Mouse (Mus musculus) neutrophil, adult 5-6 weeks (primary cell): Measurements from ENCODE around the gene Nbr1. TPM values are rescaled to one million over a fixed set of nuclear protein-coding genes. Genes with fewer than 3 reads are reported as not detected.
A peak's percentile ranks its signal among the peaks of the same experiment; 100 is the strongest.
"Not testable (repeated sequence)": the region's sequence is repeated elsewhere in the genome, so short reads cannot be mapped to it uniquely, and the experiment has no call there.

Source experiments
- ATAC-seq: fragments of 151-379, 151-347 bp; 2 replicates; pipeline ENCODE4 v1.8.0; 2017; ENCODE audit warnings: mild to moderate bottlenecking, moderate TSS enrichment; ENCODE audit not compliant: insufficient number of reproducible peaks, poor library complexity, low FRiP score, severe bottlenecking; ENCODE audit errors: extremely low read depth
- total RNA-seq: library from RNA; stranded (forward); fragments of 200-1000 nt; gene quantifications from 2 replicates; pipeline ENCODE4 v1.2.3, GENCODE M21; 2017

Nbr1 gene
- total RNA-seq, 1 experiment from 2014 or later = 166 TPM

GRCm38 (mm10) chr11:101616104-101616503 lies 64.2 kb downstream of the Nbr1 start:
- no peak for ATAC-seq

DNA sequence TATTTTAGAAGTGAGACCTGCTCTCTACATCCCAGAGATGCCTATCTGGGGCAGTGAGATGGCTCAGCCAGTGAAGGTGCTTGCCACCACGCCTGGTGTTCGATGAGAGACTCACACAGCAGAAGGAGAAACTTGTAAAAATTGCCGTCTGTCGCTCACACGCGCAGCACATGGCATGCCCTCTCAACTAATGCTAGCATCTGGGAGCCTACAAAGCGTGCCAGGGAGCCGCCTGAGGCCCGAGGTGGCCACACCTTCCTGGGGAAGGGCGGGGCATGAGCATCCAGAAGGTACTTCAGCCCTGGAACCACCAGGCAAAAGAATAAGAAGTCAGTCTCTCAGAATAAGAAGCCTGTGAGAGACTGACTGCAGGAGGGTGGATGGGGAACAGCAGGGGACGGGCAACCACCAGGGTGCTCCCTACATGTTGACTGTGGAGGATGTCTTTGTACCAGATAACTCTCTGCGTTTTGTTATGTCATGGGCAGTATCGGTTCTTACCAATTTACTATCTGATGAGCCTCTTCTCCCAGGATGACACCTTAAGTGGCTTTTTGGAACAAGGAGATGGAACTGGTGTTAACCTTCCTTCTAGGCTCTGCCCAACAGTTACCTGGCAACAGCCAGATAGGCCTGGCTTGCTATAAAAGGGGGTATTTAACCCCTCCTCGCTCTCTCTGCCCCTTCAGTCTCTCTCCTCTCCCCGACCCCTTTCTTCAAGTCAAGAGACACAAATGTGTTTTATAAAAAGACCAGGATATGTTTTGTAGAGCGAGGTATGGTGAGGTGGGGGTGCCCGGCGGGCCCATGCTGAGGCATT lies 65.2 kb downstream of the Nbr1 start:
- ATAC-seq = no peak

- no peak for ATAC-seq
Measured at GRCm38 (mm10) chr11:101617849-101618248, 65.9 kb downstream of the Nbr1 start.

GRCm38 (mm10) chr11:101618596-101618995 lies 66.6 kb downstream of the Nbr1 start:
- ATAC-seq = no peak

GRCm38 (mm10) chr11:101620022-101620655 lies 68.2 kb downstream of the Nbr1 start:
- ATAC-seq = not testable (repeated sequence)

DNA sequence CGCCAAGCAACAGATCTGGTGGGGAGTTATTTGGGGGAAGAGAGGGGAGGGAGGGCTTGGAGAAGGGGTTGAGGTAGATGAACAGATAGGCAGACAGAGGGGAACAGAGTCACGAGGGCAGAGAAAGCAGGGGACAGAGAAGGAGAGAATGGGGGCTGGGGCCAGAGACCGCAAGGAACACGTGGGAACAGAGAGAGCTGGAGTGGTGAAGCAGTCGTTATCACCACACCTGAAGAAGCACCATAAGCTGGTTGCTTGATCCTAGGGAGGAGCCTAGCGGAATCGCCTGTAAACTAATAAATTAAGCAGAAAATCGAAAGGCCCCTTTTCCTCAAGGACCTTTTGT lies 74.7 kb downstream of the Nbr1 start:
- peak; percentile 3; the same call in 1 of the 2 replicates for ATAC-seq

DNA sequence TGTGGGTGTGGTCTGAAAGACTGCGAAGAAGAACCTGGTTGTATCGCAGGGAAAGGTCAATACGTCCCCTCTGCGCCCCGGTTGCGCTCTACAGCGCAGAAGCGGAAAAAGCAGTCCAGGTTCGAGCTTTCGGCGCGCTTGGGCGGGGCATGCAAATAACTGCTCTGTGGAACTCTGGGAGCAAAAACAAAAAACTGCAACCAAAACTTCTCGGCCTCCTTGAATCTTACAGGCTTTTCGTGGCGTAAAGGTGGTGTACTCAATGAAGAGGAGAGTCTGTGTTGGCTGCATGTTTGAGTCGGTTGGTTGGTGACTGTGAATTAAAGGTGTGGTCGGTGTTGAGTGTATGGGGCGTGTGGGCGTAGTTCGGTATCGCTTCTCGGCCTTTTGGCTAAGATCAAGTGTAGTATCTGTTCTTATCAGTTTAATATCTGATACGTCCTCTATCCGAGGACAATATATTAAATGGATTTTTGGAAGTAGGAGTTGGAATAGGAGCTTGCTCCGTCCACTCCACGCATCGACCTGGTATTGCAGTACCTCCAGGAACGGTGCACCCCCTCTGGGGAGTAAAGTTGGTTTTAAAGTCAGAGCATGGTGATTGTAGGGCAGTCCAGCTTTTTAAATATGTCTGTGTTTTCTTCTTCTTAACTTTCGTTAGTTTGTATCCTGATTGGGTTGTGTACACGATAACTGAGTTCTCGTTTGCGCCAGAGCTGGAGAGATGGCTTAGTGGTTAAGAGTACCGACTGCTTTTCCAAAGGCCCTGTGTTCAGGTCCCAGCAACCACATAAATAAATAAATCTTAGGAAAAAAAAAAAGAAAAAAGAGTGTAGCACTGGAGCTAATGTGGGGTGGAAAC lies 75.3 kb downstream of the Nbr1 start, which contains the start of gene Rdm1:
Gene Rdm1, plus strand, starts transcription at position 201 of the 862 bp plus-strand sequence.
- peak; percentile 68 for ATAC-seq

- peak; percentile 36 for ATAC-seq
Measured at GRCm38 (mm10) chr11:101627857-101628559, 76.1 kb downstream of the Nbr1 start.

GRCm38 (mm10) chr11:101628733-101629417 lies 76.9 kb downstream of the Nbr1 start:
- ATAC-seq = not testable (repeated sequence)

Other genes starting within 250 kb of the Nbr1 start
- gene Becn1, start 249.9 kb upstream of the Nbr1 start, total RNA-seq = 289 and 291 TPM in 2 replicates
- gene Psme3, start 235.9 kb upstream of the Nbr1 start, total RNA-seq = 75.9 and 97.2 TPM in 2 replicates
- gene Aoc2, start 227.1 kb upstream of the Nbr1 start, total RNA-seq = 3.6 and 4.9 TPM in 2 replicates
- 0.25 TPM in 1 of 2 replicates, not detected in the other for gene Aoc3, start 221.5 kb upstream of the Nbr1 start, total RNA-seq
- gene G6pc, start 184.6 kb upstream of the Nbr1 start, total RNA-seq = not detected in 2 replicates
- gene Aarsd1, start 134.5 kb upstream of the Nbr1 start, total RNA-seq = 15.7 and 18.7 TPM in 2 replicates
- 0.37 and 0.93 TPM in 2 replicates for gene Gm27029, start 127.4 kb upstream of the Nbr1 start, total RNA-seq
- 10.0 and 12.0 TPM in 2 replicates for gene Rundc1, start 127.1 kb upstream of the Nbr1 start, total RNA-seq
- gene Ptges3l, start 126.8 kb upstream of the Nbr1 start, total RNA-seq = 0.49 and 1.5 TPM in 2 replicates
- gene Rpl27, start 109.9 kb upstream of the Nbr1 start, total RNA-seq = 281 and 354 TPM in 2 replicates
- gene Ifi35, start 103.7 kb upstream of the Nbr1 start, total RNA-seq = 69.7 and 73.4 TPM in 2 replicates
- gene Rnd2, start 87.2 kb upstream of the Nbr1 start, total RNA-seq = 0.70 TPM in 1 of 2 replicates, not detected in the other
- gene Vat1, start 85.9 kb upstream of the Nbr1 start, total RNA-seq = 5.9 and 7.7 TPM in 2 replicates
- gene Brca1, start 194 bp upstream of the Nbr1 start, total RNA-seq = 4.8 and 5.6 TPM in 2 replicates
- 6.9 and 7.2 TPM in 2 replicates for gene Tmem106a, start 30.1 kb downstream of the Nbr1 start, total RNA-seq
- gene Gm11634, start 47.1 kb downstream of the Nbr1 start, total RNA-seq = not detected in 2 replicates
- gene Rdm1, start 75.0 kb downstream of the Nbr1 start, total RNA-seq = 20.4 and 31.3 TPM in 2 replicates
- 2.2 and 2.7 TPM in 2 replicates for gene Arl4d, start 113.4 kb downstream of the Nbr1 start, total RNA-seq
- 60.8 and 61.8 TPM in 2 replicates for gene Dhx8, start 180.8 kb downstream of the Nbr1 start, total RNA-seq
- not detected in 2 replicates for gene Etv4, start 233.2 kb downstream of the Nbr1 start, total RNA-seq